Mouse (Mus musculus) embryonic facial prominence, embryonic 11.5 days (tissue): ENCODE data around the gene Cc2d2b. TPM values are rescaled to one million over a fixed set of nuclear protein-coding genes. Genes with fewer than 3 reads are reported as not detected.

Experiments used
- ATAC-seq: fragments of 200-750 bp; cut with Nextera tagmentation; replicated peaks from 2 replicates; pipeline ENCODE4 v1.8.0; 2017; ENCODE audit warnings: low read depth; ENCODE audit not compliant: insufficient number of reproducible peaks, low FRiP score, low TSS enrichment
- DNase-seq: peaks from one replicate; pipeline ENCODE4 v3.0.0-alpha.2; 2015; ENCODE audit warnings: low spot score
- H3K27ac ChIP-seq: fragments of 300-500 bp; sonication (generic); replicated peaks from 2 replicates; pipeline ENCODE4 v1.5.1; 2014; ENCODE audit warnings: mild to moderate bottlenecking, low read depth, low read length, control low read depth
- H3K27me3 ChIP-seq: fragments of 300-500 bp; sonication (generic); 2 replicates; pipeline ENCODE4 v1.6.1; 2014; ENCODE audit warnings: mild to moderate bottlenecking, low read length, moderate library complexity, mixed read lengths; ENCODE audit not compliant: control insufficient read depth, insufficient read depth
- H3K36me3 ChIP-seq: fragments of 300-500 bp; sonication (generic); replicated peaks from 2 replicates; pipeline ENCODE4 v1.6.1; 2014; ENCODE audit warnings: low read depth, mild to moderate bottlenecking, low read length, moderate library complexity, mixed read lengths; ENCODE audit not compliant: control insufficient read depth, insufficient read depth
- H3K4me1 ChIP-seq: fragments of 300-500 bp; sonication (generic); 2 replicates; pipeline ENCODE4 v1.6.1; 2014; ENCODE audit warnings: low read length, mixed read lengths; ENCODE audit not compliant: control insufficient read depth, insufficient read depth
- H3K4me2 ChIP-seq: fragments of 300-500 bp; sonication (generic); 2 replicates; pipeline ENCODE4 v1.6.1; 2014; ENCODE audit warnings: low read depth, mild to moderate bottlenecking, control low read depth, low read length, moderate library complexity
- H3K4me3 ChIP-seq: fragments of 300-500 bp; sonication (generic); 2 replicates; pipeline ENCODE4 v1.5.1; 2014; ENCODE audit warnings: low read depth, low read length, control low read depth
- H3K9ac ChIP-seq: fragments of 300-500 bp; sonication (generic); replicated peaks from 2 replicates; pipeline ENCODE4 v1.6.1; 2014; ENCODE audit warnings: mild to moderate bottlenecking, control low read depth, low read length
- H3K9me3 ChIP-seq: fragments of 300-500 bp; sonication (generic); replicated peaks from 2 replicates; pipeline ENCODE4 v1.6.1; 2016; ENCODE audit warnings: mild to moderate bottlenecking, low read length, inconsistent platforms, mixed read lengths; ENCODE audit not compliant: control insufficient read depth
- WGBS: fragments of 180-500 bp; shearing (Covaris S2); extraction: QIAGEN DNeasy Blood & Tissue Kit; methylation state at CpG from one replicate; pipeline ENCODE4 v1.1.7; 2014; 5-methylcytosine and 5-hydroxymethylcytosine counted together
- polyA plus RNA-seq: library from polyadenylated mRNA; unstranded; fragments of >200 nt; fragmentation: Nextera tagmentation; extraction: Ambion mirVana; gene quantifications from 2 replicates; pipeline ENCODE4 v1.2.1, GENCODE M21; 2014

Gene Cc2d2b
- polyA plus RNA-seq, 1 experiment from 2014 or later, result 0.25 TPM

GRCm38 (mm10) chr19:40844731-40845130, 96.2 kb downstream of the Cc2d2b start:
- no peak for DNase-seq
- H3K27me3 ChIP-seq, result no peaks in the 10 kb centered on the region
- ATAC-seq, result no peak
- H3K9ac ChIP-seq, result no peak overlapping the region
- H3K4me3 ChIP-seq, result no peak overlapping the region
- H3K4me2 ChIP-seq, result no peak overlapping the region
- no peaks in the 10 kb centered on the region for H3K4me1 ChIP-seq
- no peaks in the 10 kb centered on the region for H3K9me3 ChIP-seq
- WGBS, result 95% methylated on average over 13 of the region's 13 CpGs
- H3K36me3 ChIP-seq, result peaks cover 15% of the 10 kb centered on the region
- H3K27ac ChIP-seq, result no peak overlapping the region

GRCm38 (mm10) chr19:40849391-40849790, 100.8 kb downstream of the Cc2d2b start:
- WGBS, result 86% methylated on average over 12 of the region's 12 CpGs
- Histone ChIP-seq H3K27me3 (no peaks in the 10 kb centered on the region), H3K4me2 (no peak overlapping the region), H3K9ac (no peak overlapping the region), H3K4me1 (no peaks in the 10 kb centered on the region), H3K9me3 (no peaks in the 10 kb centered on the region), H3K27ac (no peak overlapping the region), H3K4me3 (no peak overlapping the region), H3K36me3 (peaks cover 11% of the 10 kb centered on the region)
- DNase-seq (no peak), ATAC-seq (no peak)

- WGBS, result 74% methylated on average over 4 of the region's 4 CpGs
- Histone ChIP-seq H3K27ac (no peak overlapping the region), H3K4me3 (no peak overlapping the region), H3K9ac (no peak overlapping the region), H3K4me2 (no peak overlapping the region), H3K4me1 (no peaks in the 10 kb centered on the region), H3K36me3 (no peaks in the 10 kb centered on the region), H3K27me3 (no peaks in the 10 kb centered on the region), H3K9me3 (no peaks in the 10 kb centered on the region)
- no peak for ATAC-seq
- no peak for DNase-seq
Measured at GRCm38 (mm10) chr19:40859555-40859954, 111.0 kb downstream of the Cc2d2b start.

- H3K27ac ChIP-seq, result no peak overlapping the region
- 32% methylated on average over 5 of the region's 5 CpGs for WGBS
- 0 out of 2 replicates have a peak overlapping the region, but pooled peaks have one; percentile 5 for H3K9ac ChIP-seq
- no peaks in the 10 kb centered on the region for H3K4me1 ChIP-seq
- no peaks in the 10 kb centered on the region for H3K27me3 ChIP-seq
- DNase-seq, result no peak
- H3K4me2 ChIP-seq, result no peak overlapping the region
- no peak overlapping the region for H3K4me3 ChIP-seq
- no peaks in the 10 kb centered on the region for H3K9me3 ChIP-seq
- ATAC-seq, result no peak
- H3K36me3 ChIP-seq, result no peaks in the 10 kb centered on the region
Measured at GRCm38 (mm10) chr19:40868284-40868683, 119.7 kb downstream of the Cc2d2b start.

GRCm38 (mm10) chr19:40869425-40870105, 121.0 kb downstream of the Cc2d2b start:
- WGBS, result 89% methylated on average over 3 of the region's 3 CpGs
- Histone ChIP-seq H3K4me1 (no peaks in the 10 kb centered on the region), H3K27ac (no peak overlapping the region), H3K36me3 (no peaks in the 10 kb centered on the region), H3K27me3 (no peaks in the 10 kb centered on the region), H3K4me2 (no peak overlapping the region), H3K4me3 (no peak overlapping the region), H3K9me3 (no peaks in the 10 kb centered on the region), H3K9ac (no peak overlapping the region)
- DNase-seq, result no peak
- no peak for ATAC-seq

- ATAC-seq, result peak; percentile 94
- Histone ChIP-seq H3K4me1 (no peaks in the 10 kb centered on the region), H3K27ac (peak overlapping the region; percentile 80), H3K4me2 (peak overlapping the region; percentile 82), H3K27me3 (0 out of 2 replicates have a peak, but pooled peaks cover 3% of the 10 kb centered on the region), H3K36me3 (no peaks in the 10 kb centered on the region), H3K9ac (peak overlapping the region; percentile 70), H3K4me3 (peak overlapping the region; percentile 49), H3K9me3 (no peaks in the 10 kb centered on the region)
- WGBS, result 2% methylated on average over 51 of the region's 51 CpGs
- peak; percentile 97 for DNase-seq
Measured at GRCm38 (mm10) chr19:40872955-40873665, 124.6 kb downstream of the Cc2d2b start.

Other genes with a start within 250 kb of the Cc2d2b start
- gene Sorbs1, start 235.0 kb upstream of the Cc2d2b start, polyA plus RNA-seq, result 35.7 and 39.3 TPM in 2 replicates
- gene Aldh18a1, start 160.3 kb upstream of the Cc2d2b start, polyA plus RNA-seq, result 56.0 and 59.7 TPM in 2 replicates
- 10.3 and 11.2 TPM in 2 replicates for gene Tctn3, start 136.5 kb upstream of the Cc2d2b start, polyA plus RNA-seq
- 6.1 and 7.9 TPM in 2 replicates for gene Entpd1, start 136.4 kb upstream of the Cc2d2b start, polyA plus RNA-seq
- 36.3 and 40.0 TPM in 2 replicates for gene Ccnj, start 82.5 kb downstream of the Cc2d2b start, polyA plus RNA-seq
- gene Zfp518a, start 146.0 kb downstream of the Cc2d2b start, polyA plus RNA-seq, result 19.6 and 23.1 TPM in 2 replicates
- 1.2 and 1.4 TPM in 2 replicates for gene Blnk, start 245.8 kb downstream of the Cc2d2b start, polyA plus RNA-seq